Mouse (Mus musculus) left cerebral cortex, postnatal 14 days (tissue): ENCODE measurements around the gene Metap1d. TPM values are rescaled to one million over a fixed set of nuclear protein-coding genes. Genes with fewer than 3 reads are reported as not detected.

ENCODE experiments used
- DNase-seq, 2 experiments: peaks; one replicate each; pipeline ENCODE4 v3.0.0; 2021 to 2022; ENCODE audit warnings: low spot score in 2 of 2, mixed read lengths in 1 of 2
- intact Hi-C: fragments of 180-260 bp; cut with DNase I; formaldehyde crosslinking; loops from one replicate; pipeline ENCODE4 v1.15.1; 2025
- long read RNA-seq, 2 experiments: library from polyadenylated mRNA; stranded (forward); transcript quantifications; one replicate each; pipeline ENCODE4 v2.0.0; 2021
- total RNA-seq, 2 experiments: library from RNA; stranded (reverse); gene quantifications; 2 replicates each; pipeline ENCODE4 v1.2.3; 2021

Gene Metap1d
- 10 to 100 TPM; 14.4 to 14.6 TPM for total RNA-seq
- long read RNA-seq, experiment 1, transcript Metap1d-201 (10 exons, 1,321 nt): major isoform, 7 of 19 reads
- long read RNA-seq, experiment 1, partial matches to known transcripts: 3 of 19 reads
- long read RNA-seq, experiment 1, other reads (novel, unspliced or antisense): 8 of 19 reads
- long read RNA-seq, experiment 2, partial matches to known transcripts: 3 of 14 reads
- long read RNA-seq, experiment 2, other reads (novel, unspliced or antisense): 5 of 14 reads

DNA sequence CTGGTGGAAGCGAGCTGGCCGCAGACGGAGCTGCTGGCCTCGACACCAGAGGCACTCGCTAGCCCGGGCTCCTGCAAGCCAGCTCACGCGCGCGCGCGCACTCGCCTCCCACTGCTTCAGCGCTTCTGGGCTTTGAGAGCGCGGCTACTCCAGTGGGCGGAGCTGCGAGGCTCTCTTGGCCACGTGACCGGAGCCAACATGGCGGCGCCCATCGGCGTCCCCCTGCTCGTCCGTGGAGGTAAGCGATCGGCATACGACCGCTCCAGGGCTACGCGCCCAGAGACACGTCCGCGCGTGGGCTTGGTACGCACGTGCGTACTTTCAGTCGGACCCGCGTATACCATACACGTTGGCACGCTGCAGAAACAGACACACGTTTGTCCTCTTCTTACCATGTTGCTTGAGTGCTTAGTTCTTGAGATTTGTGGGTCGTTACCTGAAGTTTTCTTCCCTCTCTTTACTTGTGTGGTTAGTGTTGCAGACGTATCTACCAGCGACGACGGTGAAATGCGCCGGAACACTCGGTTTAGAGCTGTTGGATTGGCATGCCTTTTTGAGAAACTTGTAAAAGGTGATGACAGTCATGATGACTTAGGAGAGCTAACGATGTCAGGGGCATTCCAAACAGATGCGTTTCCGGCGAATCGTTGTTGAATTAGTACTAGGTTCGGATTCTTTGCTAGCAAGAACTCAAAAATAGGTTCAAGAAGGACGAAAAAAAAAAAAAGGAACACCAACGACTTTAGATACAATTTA lies at the start of gene Metap1d:
TSS of gene Metap1d (plus strand) at position 116 of the 756 bp plus-strand sequence.
- peak; percentile 95 to 97 for DNase-seq
- intact Hi-C loops: no loop called here

DNA sequence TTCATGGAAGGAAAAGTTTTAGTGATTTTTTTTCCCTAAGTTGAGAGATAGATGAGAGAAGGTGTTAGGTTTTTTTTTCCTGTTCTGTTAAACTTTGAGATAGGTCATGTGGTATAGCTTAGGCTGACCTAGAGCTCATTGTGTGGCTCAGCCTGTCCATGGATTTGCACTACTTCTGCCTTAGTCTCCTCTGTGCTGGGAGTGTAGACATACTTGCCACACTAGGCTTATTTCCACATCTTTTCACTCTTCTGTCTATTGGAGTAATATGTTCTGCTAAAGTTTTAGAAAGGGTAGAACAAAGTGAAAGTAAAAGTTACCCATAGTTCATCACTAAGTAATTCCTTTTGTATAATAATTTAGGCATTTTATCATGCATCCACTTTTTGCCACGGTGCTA lies 47.5 kb upstream of the Metap1d start:
- DNase-seq: no peak
- intact Hi-C loops: no loop called here

DNA sequence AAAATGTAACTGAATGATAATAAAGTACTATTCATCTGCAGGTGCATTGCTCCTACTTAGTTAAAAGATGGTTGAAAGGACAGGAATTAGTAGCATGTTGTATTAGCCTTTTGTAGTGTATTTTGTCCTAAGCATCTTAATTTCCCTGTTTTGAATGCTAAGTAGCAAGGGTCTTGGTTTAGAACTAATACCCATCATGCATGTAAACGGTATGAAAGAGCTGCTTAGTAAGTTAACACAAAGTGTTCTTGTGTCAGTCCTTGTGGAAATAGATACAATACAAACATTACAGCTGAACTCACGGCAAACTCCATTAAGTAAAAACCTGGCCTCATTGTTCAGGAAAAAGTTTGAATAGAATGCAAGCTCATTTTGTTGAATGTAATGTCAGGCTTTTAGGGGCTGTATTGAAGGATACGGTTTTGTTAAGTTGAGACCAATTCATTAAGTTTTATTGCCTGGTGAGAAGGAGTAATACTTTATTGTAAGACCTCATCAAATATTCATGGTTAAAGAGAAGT lies 34.3 kb upstream of the Metap1d start:
- intact Hi-C loops: no loop called here
- no peak for DNase-seq

DNA sequence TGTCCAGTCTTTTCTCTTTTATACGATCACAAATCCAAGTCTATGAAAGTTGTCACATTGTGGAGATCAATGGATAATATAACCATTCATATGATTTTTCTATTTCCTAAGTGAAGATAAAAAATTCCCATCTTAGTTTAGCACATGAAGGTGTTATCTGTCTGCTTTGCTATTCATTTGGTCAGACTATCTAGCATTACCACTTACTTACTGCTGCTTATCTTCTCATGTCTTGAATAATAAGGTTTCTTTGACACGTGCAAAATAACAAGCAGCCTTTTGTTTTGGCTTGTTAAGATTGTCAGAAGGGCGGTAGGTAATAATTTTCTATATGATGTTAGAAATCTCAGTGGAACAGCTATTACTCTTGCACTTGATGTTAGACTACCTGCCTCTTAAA lies 33.7 kb upstream of the Metap1d start:
- no peak for DNase-seq
- intact Hi-C loops: no loop called here

DNA sequence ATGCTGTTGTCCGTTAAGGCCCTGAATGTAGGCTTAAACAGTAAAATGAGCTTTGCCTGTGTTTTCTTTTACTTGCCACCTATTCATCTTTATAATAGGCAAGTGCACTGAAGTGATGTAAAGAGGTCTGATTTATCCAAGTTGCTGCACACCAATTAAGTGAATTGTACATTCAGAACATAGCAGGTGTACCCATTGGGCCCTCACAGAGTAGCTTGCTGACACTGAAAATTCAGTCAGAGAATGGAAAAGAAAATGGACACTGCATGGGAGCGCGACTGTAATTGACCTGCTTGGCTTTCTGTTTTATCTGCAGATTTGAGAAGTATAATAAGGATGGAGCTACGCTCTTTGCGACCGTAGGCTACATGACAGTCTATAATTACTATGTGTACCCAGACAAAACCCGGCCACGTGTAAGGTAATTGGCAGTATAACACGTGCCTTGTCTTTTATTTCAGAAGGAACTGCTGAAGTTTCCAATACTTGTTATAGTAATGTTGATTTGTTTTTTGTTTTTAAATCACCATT lies 32.1 kb upstream of the Metap1d start:
- intact Hi-C loops: no loop called here
- DNase-seq: no peak

DNA sequence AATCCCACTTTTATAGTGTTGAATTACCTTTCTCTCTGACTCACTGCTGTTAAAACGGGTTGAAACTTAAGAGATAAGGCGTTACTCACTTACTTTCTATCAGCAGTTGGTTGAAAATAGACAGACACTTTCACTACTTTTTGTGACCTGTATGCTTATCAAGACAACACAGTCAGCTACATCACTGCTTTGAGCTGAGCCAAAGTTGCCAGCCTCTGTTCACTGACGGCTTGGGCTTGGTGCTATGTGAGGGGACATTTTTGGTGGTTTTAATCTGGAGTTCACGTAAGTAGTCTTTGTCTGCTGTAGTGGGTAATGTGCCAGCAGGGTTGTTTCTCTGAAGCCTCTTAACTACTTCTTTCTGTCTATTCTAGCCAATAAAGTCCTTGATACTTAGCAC lies 28.5 kb upstream of the Metap1d start:
- intact Hi-C loops: no loop called here
- no peak for DNase-seq

DNA sequence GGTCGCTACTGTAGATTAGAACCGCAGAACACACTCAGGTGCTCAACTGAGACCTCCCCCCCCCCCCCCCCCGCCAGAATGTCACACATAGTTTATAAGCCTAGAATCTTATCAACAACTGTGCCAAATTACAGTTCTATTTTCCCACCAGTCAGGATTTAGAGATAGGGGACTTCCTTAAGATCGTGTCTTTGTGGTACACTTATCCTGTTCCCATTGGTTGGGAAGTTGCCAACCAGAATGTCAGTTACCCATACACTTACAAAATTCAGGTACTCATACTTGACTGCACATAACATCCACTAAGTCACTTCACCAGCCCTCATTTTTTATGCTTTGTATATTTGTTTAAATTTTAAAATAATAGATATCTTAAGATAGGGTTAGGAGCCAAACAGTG lies 17.6 kb upstream of the Metap1d start:
- no peak for DNase-seq
- intact Hi-C loops: no loop called here

DNA sequence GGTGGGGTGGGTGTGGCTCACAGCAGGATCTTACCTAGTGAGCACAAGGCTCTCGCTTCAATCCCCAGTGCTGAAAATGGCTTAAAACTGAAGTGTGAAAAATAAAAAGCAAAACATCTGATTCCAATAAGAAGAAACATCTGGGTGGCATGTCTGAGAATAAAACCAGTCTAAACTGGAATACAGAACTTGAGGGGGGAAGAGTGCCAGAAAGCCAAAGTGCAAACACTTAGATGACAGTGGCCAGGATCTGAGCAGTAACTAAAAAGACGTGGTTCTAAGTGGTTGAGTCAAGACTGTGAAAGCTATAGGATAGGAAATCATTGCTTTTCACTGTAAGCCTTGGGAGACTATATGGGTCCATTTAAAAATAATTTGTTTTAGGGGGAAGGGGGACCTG lies 9.7 kb upstream of the Metap1d start:
- intact Hi-C loops: no loop called here
- DNase-seq: no peak

DNA sequence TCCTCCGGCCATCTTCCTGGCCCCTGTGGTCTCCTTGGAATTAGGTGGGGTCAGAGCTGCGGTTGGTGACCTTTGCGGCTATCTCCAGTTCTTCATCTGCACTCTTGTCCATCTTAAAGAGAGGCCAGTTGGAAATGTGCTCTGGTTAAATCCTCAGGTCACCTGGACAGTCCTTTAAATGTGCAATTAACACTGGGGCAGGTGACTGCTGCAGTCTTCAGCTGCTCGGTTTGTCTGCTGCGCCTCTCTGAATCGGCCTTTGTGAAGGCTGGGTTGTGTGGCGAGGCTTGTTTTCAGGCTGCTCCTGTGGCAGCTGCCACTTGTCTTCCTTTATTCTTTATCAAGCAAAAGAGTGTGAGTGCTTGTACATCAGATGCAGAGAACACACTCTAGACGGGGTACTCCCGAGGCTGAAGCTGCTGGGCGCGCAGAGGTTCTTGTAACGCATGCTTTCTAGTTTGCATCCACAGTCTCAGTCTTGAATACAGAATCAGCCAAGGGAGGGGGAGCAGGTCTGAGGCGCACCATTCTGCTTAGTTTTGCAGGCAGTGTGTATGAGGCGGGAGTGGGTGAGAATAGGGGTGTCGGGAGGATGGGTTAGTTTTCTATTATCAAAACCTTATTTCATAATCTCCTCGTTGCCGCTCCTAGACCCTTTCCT lies 7.4 kb upstream of the Metap1d start:
- intact Hi-C loops: no loop called here
- no peak for DNase-seq

DNA sequence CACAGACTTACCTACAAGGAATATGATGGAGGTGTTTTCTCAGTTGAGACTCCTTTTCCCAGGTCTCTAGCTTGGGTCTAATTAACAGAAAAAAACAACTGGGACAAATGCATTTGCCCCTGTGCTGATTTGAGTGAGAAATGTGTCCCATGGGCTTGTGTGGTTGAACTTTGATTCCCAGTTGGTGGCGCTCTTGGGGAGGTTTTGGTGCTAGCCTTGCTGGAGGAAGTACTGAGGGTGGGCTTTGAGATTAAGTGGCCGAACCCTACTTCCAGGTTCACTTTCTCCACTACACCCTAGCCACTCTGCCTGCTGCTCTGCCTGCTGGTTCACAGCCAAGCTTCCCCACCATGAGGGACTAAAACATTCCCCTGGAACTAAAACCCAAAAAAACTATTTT lies 3.5 kb upstream of the Metap1d start:
- intact Hi-C loops: no loop called here

DNA sequence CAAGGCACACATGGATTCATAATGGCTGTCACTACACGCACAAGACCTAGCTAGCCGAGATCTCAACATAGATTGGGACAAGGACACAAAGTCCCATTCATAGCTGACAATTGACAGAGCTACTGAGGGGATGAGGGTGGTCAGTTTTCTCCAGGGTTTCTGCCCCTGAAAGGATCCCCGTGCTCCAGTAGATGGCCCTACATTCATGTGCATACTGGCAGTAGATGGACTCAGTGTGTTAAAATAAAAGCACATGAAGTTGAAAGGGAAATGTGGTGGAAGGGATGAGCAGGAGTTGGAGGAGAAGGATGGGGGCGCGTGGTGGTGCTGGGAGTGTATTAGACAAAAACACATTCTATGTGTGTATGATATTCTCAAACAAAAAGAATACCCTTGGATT lies 1.3 kb upstream of the Metap1d start:
- peak in 1 of 2 experiments; percentile 6 for DNase-seq
- intact Hi-C loops: no loop called here

More for the DNA sequence above, 3.5 kb upstream of the Metap1d start:
- no peak for DNase-seq

DNA sequence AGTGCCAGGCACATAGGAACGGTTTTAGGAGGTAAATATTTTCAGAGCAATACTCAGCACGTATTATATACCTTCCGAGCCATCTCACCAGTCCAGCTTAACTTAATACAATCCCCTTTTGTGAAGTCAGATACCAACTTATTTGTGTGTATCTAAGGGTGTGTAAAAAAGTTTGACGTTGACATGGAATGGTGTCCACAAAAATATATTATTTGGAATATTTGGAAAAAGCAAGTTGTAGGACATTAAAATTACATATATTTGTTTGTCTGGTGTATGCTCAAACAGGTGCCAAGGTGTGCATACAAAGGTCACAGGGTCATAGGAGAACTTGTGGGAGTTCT lies 813 bp downstream of the Metap1d start:
- intact Hi-C loops: no loop called here
- no peak for DNase-seq

DNA sequence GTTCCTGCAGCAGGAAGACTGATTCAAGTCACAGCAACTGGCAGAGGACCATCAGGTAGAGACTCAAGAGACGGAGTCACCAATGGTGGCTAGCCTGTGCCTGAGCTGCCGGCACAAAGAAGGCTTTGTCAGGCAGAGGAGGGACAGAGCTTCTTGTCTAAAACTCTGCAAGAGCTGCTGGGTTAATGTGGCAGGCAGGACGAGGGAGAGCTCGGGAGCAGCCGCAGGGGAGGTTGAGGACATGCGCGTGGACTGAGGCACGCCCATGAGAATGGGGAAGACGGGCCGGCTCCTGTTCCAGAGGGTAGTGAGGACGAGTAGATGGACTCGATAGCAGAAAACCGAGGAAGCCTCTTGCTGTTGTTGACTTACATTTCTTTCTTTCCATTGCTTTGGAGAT lies 5.5 kb downstream of the Metap1d start:
- no peak for DNase-seq
- intact Hi-C loops: no loop called here

DNA sequence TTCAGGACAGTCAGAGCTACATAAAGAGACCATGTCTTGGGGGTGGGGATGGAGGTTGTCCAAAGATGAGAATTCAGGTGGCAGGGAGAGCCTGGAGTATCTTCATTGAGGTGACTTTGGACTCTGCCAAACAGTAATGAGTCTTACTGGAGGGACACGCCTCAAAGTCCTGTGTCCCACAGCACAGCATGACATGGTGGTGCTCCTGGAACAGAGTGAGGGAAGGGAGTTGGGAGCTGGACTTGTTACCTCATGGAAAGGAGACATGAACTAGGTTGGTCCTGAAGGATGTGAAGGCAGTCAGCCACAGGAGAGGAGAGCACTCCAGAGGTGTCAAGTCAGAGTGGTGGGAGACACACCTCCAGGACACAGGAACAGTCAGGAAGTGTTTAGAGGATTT lies 6.6 kb downstream of the Metap1d start:
- intact Hi-C loops: no loop called here
- no peak for DNase-seq

DNA sequence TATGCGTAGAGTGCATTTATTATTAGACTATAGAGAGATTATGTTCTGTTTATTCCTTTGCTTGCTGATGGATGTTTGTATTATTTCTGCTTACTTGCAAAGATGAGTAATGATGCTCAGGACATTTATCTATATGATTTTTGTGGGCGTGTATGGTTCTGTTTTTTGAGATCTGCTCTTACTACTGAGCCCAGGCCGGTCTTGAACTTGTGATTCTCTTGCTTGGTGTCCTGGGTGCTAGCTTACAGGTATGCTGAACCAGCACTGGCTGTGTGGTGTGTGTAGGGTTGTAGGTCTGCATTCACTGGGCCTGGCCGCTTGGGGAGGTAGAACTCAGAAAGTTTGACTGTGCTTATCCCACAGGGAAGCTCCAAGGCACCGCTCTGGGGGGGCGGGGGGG lies 8.1 kb downstream of the Metap1d start:
- no peak for DNase-seq
- intact Hi-C loops: no loop called here

DNA sequence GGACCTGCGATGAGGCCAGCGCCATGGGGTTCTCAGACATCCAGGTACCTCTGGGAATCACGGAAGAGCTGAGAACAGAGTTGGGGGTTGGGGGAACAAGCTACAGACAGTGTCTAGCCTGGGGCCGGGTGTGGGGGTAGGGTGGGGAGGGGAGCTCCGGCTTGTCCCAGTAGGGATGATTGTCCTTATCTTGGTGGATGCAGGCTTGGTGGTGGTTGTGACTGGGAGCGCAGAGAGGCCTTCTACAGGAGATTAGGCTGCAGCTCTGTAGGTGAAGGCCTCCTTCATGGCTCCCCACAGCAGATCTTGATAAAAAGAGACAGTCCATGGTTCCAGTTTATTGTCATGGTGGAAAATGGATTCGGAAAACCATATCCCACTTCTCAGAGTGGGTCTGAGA lies 8.5 kb downstream of the Metap1d start:
- intact Hi-C loops: no loop called here
- no peak for DNase-seq

DNA sequence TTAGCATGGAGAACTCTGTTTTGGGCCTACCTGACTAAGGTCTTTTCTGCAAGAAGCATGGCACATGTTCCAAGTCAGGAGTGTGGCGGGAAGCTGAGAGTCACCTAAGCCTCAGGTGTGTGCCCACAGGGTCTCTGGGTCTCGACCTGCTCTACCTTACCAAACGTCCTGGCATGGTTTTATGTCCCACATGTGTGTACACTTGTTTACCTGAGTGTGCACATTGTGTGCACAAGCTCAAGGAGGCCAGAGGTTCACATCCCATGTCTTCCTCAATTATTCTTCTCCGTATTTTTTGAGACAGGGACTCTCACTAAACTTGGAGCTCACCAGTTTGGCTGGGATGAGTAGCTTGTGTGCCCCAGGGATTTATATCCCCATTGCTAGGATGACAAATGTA lies 9.0 kb downstream of the Metap1d start:
- intact Hi-C loops: no loop called here
- DNase-seq: no peak

DNA sequence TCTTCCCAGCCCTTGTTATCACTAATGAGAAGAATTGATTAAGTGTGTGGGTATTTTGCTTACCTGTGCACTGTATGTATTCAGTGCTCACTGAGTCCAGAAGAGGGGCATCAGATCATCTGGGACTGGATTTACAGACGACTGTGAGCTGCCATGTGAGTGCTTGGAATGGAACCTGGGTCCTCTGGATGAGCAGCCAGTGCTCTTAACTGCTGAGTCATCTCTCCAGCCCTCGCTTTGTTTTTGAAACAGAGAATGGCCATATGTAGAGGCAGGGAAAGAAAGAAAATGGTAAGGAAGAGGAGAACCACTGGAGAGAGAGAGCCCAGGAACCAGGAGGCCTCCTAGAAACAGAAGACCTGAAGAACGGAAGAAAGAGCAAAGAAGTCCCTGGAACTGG lies 9.5 kb downstream of the Metap1d start:
- intact Hi-C loops: no loop called here
- DNase-seq: no peak

DNA sequence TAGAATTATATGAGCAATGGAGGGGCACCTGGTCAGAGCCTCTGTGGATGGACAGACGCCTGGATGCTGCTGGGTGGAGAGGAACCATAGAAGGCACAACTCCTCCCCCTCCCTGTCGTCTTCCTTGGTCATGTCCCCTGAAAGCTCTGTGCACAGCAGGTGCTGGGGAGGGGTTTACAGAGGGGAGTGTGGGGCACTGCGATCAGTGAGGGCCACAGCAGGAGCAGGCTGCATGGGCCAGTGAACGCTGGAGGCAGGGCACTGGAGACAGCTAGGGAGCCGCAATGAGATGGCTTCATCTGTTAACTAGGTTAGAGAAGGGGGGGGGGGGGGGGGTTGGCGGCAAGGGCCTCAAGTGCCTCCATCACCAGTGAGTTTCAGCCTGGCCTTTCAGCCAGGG lies 13.0 kb downstream of the Metap1d start:
- intact Hi-C loops: no loop called here
- no peak for DNase-seq

DNA sequence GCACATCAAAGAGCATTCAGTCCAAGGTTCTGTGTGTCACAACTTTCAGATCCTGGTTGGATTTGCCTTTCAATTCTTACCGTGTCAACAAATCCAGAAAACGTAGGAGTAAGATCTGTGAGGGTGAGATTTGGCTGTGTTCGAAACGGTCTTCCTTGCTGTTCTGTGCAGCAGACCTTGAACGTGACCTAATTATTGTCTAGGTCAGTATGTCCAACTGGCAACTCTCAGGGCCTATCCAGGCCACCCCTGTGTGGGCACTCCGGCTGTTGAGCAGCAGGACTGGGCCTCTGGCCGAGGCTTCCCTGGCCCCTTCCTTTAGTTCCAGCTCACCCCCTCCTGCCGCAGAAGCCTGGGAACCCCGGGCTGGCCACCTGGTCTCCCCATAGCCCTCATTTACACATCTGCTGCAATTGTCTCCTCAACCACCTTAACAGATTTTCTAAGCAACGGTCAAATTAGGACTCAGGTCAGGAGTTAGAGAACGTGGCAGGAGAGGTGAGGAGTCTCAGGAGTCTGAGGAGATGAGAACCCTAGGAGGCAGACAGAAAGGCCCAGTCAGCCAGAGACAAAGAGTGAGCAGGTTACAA lies 13.9 kb downstream of the Metap1d start:
- intact Hi-C loops: no loop called here
- no peak for DNase-seq
